Mouse (Mus musculus): Measurements from ENCODE around the gene Ell.

DNA sequence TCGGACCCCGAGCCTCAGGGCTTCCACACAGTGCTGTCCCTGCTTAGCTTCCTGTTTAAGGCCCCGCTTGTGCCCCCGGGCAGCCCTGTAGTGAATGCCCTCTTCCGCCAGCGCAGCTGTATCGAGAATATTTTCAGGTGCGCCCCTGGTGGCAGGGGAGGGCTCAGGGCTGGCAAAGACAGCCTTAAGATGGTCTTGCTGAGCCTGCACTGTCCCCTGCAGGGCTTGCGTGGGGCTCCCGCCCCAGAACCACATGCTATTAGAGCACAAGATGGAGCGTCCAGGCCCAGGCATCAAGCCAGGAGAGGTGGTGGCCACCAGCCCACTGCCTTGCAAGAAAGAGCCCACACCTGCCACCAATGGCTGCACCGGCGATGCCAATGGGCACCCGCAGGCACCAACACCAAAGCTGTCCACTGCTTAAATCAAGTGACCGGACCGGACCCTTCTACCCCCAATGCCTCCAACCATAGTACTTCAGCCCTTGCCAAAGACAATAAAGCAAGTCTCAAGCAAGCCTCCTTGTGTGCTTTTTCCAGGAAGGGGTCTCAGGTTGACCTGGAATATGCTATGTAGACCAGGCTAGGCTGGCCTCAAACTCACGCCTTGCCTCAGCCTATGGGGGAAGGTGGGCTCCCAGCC, 57.6 kb downstream of the Ell start:
- no peak for TF ChIP-seq GATA1 (IDR thresholded peaks at IDR 0.05; ENCODE audit: low read length)
- TF ChIP-seq TAL1 (IDR thresholded peaks at IDR 0.05; ENCODE audit: low read length): no peak

Measured in erythroblast, embryonic 14.5 days (primary cell).